Mouse (Mus musculus) layer of hippocampus, adult 2 months (tissue): ENCODE results near the gene Nr4a2. TPM values are rescaled to one million over a fixed set of nuclear protein-coding genes. Genes with fewer than 3 reads are reported as not detected.

Source experiments
- DNase-seq, 2 experiments: peaks; one replicate each; pipeline ENCODE4 v3.0.0; 2022; ENCODE audit warnings: low spot score in 2 of 2
- H3K27ac ChIP-seq: fragments of 200-600 bp; 2 replicates; pipeline ENCODE4 v1.8.1; 2022
- H3K4me3 ChIP-seq: fragments of 200-600 bp; 2 replicates; pipeline ENCODE4 v1.8.1; 2022; ENCODE audit warnings: mild to moderate bottlenecking
- CTCF ChIP-seq: fragments of 200-600 bp; conservative IDR thresholded peaks from 2 replicates; pipeline ENCODE4 v1.8.1; 2022; ENCODE audit warnings: antibody characterized with exemption, mild to moderate bottlenecking, moderate library complexity
- total RNA-seq, 2 experiments: library from RNA; stranded (reverse); gene quantifications; 2 replicates each; pipeline ENCODE4 v1.2.3; 2021

Gene Nr4a2
- total RNA-seq, 2 experiments from 2014 or later = 52.5 to 55.0 TPM

- no peak for TF ChIP-seq CTCF
- Histone ChIP-seq H3K27ac (no peak overlapping the region), H3K4me3 (no peak overlapping the region)
- no peak for DNase-seq
Measured at GRCm38 (mm10) chr2:57109301-57109700, 14.5 kb downstream of the Nr4a2 start.

- no peak overlapping the region for H3K4me3 ChIP-seq
- H3K27ac ChIP-seq = no peak overlapping the region
- no peak for TF ChIP-seq CTCF
- DNase-seq = no peak
Measured at GRCm38 (mm10) chr2:57108349-57108930, 15.4 kb downstream of the Nr4a2 start.

- no peak for DNase-seq
- no peak for TF ChIP-seq CTCF
- no peak overlapping the region for H3K4me3 ChIP-seq
- H3K27ac ChIP-seq = no peak overlapping the region
Measured at GRCm38 (mm10) chr2:57105401-57105800, 18.4 kb downstream of the Nr4a2 start.

- Histone ChIP-seq H3K4me3 (no peak overlapping the region), H3K27ac (no peak overlapping the region)
- TF ChIP-seq CTCF = no peak
- no peak for DNase-seq
Measured at GRCm38 (mm10) chr2:57104731-57105130, 19.1 kb downstream of the Nr4a2 start.

GRCm38 (mm10) chr2:57103845-57104660 lies 19.8 kb downstream of the Nr4a2 start:
- Histone ChIP-seq H3K4me3 (peak overlapping the region; percentile 4; the same call in 1 of the 2 replicates), H3K27ac (no peak overlapping the region)
- no peak for DNase-seq
- TF ChIP-seq CTCF = no peak

GRCm38 (mm10) chr2:57102856-57103844 lies 20.7 kb downstream of the Nr4a2 start:
- Histone ChIP-seq H3K27ac (no peak overlapping the region), H3K4me3 (peak overlapping the region; percentile 53)
- DNase-seq = no peak
- TF ChIP-seq CTCF = no peak

GRCm38 (mm10) chr2:57102091-57102855 lies 21.5 kb downstream of the Nr4a2 start:
- H3K27ac ChIP-seq = no peak overlapping the region
- peak; percentile 26; the same call in 1 of the 2 replicates for TF ChIP-seq CTCF
- DNase-seq = no peak
- peak overlapping the region; percentile 53 for H3K4me3 ChIP-seq

- no peak for DNase-seq
- TF ChIP-seq CTCF = no peak
Measured at GRCm38 (mm10) chr2:57100241-57100640, 23.6 kb downstream of the Nr4a2 start.

GRCm38 (mm10) chr2:57072452-57072851 lies 51.4 kb downstream of the Nr4a2 start:
- Histone ChIP-seq H3K27ac (no peak overlapping the region), H3K4me3 (no peak overlapping the region)
- TF ChIP-seq CTCF = no peak
- DNase-seq = no peak

More at GRCm38 (mm10) chr2:57100241-57100640, 23.6 kb downstream of the Nr4a2 start:
- Histone ChIP-seq H3K4me3 (no peak overlapping the region), H3K27ac (no peak overlapping the region)

GRCm38 (mm10) chr2:57063480-57063879 lies 60.3 kb downstream of the Nr4a2 start:
- no peak overlapping the region for H3K27ac ChIP-seq
- H3K4me3 ChIP-seq = no peak overlapping the region
- no peak for DNase-seq
- no peak for TF ChIP-seq CTCF

Other genes starting within 250 kb of the Nr4a2 start
- 100 to 1,000 TPM; 122 to 138 TPM for gene Gpd2, start 113.6 kb upstream of the Nr4a2 start, total RNA-seq